Mouse (Mus musculus) adrenal gland, adult 2 months (tissue): ENCODE measurements around the gene Jmjd1c. TPM values are rescaled to one million over a fixed set of nuclear protein-coding genes. Genes with fewer than 3 reads are reported as not detected.

Experiments used
- DNase-seq: peaks from one replicate; pipeline ENCODE4 v3.0.0; 2021
- polyA plus RNA-seq: library from polyadenylated mRNA; depleted of rRNA; stranded (reverse); fragments of >200 nt; gene quantifications from 2 replicates; pipeline ENCODE4 v1.2.3, GENCODE M21; 2012
- total RNA-seq, 2 experiments: library from RNA; stranded (reverse); gene quantifications; 2 replicates each; pipeline ENCODE4 v1.2.3; 2021

Jmjd1c gene
- total and polyA plus RNA-seq, 3 experiments = 15.9 to 53.7 (median 45.0) TPM

DNA sequence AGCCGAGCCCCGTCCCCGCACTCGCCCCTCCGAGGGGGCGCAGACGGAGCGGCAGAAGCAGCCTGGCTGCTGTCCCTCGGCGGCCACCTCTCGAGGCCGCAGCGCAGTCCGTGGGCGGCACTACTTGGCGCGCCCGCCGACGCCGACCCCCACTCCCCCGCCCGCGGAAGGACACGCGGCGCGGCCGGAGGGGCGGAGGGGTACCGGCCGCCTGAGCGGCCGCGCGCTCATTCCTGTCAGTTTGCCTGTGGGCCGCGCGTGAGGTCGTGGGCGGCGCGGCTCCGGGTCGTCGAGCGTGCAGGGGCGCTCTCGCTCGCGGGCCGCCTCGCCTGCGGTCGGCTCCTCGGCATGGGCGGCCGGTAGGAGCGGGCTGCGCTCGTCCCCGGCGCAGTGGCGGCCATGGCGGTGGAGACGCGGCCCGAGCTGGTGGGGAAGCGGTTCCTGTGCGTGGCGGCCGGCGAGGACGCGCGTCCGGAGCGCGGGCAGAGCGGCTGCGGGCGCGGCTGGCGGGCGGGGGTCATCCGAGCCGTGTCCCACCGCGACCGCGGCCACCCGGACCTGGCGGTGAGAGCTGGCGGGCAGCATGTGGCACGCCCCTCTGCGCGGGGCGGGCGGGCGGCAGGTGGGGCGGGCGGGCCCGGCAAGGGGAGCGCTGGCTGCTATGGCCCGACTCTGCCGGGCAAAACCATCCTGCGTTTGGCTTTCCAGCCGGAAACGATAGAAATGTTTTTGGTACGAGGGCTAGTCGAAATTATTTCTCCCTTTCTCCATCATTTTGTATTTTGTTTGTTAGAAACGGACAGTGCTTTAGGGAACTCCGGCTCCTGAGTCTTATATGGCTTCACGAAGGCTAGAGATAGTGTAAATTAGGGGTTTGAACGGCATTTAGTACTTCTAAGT lies 31.2 kb downstream of the Jmjd1c start:
- DNase-seq = peak; percentile 76

DNA sequence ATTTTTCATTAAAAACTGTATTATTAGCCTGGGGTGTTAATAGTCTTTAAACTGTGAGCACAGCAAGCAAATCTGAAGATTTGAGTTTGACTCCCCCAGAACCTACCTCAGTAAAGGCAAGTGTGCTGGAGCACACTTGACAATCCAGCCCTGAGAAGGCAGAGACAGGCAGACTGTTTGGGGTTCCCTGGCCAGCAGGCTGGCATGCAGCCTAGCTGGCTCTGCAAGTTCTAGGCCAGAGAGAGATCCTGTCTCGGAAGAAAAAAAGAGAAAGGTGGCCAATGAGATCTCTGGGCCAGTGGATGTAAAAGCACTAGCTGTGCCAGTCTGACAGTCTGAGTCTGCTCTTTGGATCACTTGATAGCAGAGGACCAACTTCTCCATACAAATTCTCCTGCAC lies 33.6 kb downstream of the Jmjd1c start:
- DNase-seq = peak; percentile 26

DNA sequence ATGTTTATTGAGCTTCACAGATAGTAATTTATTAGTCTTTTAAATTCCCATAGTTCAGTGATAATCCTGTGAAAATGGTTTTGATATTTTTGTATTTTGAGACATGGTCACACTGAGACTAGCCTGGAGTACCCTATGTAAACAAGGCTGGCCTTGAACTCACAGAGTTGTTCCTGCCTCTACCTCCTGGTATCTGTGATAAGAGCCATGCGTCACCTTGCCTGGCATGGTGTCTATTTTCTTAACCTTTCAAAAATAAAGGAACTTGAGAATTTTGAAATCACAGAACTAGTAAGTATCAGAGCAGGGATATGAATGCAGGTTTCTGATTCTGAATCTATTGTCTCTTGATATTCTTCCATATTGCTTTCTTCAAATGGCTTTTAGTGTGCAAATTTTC lies 35.8 kb downstream of the Jmjd1c start:
- DNase-seq = peak; percentile 68

DNA sequence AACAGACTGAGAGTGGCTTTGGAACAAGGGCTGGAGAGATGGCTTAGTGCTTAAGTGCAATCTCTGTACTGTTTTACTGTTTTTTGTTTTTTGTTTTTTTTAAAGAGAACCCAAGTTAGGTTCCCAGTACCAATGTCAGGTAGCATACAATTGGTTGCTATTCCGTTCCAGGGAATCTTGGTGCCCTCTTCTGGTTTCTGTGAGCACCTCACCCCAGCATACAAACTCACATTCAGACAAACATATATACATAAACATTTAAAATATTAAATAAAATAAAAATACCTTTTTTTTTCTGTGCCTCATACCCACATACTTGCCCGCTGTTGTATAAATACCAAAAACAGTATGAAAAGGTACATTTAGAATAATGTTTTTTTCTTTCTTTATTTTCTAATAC lies 38.4 kb downstream of the Jmjd1c start:
- no peak for DNase-seq

DNA sequence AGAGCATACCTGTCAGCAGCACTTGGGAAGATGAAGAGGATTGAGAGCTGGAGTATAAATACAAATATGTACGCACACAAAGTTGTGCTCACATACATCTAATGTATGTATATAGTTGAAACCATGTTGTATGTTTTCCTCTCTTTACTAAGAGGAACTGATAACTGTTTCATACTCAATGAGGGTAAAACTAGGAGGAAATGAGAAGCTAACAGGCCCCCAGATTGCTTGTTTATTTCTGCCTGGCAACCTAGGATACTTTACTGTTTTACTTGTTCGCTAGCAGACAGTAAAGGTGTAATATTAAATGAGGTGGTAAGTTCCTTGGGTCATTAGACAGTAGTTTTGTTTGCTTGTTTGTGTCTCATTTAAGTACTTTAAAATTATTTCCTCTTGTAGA lies 41.5 kb downstream of the Jmjd1c start:
- no peak for DNase-seq

DNA sequence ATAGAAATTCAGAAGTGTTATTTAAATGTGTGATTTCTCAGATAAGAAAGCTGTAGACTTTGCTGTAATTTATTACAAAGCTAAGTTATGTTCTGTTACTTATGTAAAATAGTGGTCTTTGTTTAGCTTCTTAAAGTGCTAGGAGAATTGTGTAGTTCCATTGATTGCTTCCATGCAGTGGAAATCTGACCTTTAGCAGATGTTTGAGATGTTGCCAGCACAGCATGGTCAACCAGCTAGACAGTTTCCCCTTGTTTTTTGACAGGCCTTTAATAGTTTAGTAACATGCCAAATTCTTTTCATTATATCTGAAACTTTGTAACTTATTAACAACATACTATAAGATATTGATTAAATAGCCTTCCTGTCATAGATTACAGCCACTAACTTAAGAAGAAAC lies 47.7 kb downstream of the Jmjd1c start:
- no peak for DNase-seq

DNA sequence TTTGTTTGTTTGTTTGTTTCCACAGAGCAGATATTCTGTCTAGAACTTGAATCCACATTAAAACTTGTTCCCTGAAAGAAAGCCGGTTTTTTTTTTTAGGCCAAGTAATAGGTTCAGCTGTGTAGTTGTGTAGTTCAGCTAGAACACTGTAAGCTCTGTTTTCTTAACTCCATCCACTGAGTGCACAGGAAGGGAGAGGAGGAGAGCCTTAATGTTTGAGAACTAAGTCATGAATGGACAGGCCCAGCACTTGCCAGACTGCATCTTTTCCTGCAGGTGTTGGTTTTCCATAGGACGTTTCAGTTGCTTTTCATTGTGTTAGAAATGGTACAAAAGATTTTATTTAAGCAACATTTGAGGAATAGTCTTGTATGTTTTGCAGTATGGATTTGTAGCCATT lies 48.3 kb downstream of the Jmjd1c start:
- DNase-seq = no peak

DNA sequence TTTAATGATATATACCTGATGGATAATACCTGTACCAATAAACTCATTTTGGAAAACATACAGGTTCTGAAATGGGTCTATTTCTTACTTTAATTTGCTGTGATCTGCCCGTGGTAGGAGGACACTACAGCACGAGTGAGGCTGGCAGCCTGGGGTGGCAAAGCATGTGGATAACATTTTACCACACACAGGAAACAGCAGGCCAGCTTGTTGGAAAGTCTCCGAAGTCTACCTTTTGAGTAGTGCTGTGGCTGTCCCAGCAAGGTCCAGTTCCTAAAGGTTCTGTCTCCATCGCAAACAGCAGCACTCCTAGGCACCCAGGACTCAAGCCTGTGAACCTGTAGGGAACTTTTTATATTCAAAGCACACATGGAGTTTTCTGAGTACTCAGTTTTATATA lies 49.7 kb downstream of the Jmjd1c start:
- no peak for DNase-seq

DNA sequence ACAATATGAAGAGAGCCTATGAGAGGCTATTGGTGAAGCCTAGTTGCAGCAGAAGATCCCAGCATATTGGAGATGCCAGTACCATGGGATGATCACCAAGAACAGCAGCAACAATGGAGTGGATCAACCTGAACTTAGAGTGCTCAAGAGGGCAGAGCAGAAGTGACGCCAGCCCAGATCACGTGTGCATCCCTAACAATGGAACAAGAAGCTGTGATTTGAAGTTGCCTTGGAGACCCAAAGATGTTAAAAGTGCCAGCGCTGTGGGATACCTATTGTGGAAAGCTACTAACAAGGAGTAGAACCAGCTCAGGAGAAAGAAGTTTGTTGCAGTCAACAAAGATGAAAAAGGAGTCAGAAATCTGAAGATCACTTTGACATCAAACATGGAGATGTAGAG lies 55.8 kb downstream of the Jmjd1c start:
- no peak for DNase-seq

DNA sequence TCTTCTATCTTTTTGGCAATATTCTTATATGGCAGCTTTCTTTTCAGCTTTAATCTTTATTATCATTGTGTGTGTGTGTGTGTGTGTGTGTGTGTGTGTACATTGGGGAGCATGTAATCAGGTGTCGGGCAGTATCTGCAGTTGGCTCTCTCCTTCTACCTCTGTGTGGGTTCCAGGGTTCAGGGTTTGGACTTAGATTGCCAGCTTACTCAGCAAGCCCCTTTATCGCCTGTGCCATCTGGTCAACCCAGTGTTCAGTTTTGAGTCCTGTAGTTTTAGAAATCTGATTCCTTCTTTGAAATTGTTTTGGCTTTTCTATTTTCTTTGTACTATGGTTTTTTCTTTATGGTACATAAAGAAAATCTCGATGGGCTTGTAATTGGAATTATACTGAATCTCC lies 58.7 kb downstream of the Jmjd1c start:
- DNase-seq = no peak

DNA sequence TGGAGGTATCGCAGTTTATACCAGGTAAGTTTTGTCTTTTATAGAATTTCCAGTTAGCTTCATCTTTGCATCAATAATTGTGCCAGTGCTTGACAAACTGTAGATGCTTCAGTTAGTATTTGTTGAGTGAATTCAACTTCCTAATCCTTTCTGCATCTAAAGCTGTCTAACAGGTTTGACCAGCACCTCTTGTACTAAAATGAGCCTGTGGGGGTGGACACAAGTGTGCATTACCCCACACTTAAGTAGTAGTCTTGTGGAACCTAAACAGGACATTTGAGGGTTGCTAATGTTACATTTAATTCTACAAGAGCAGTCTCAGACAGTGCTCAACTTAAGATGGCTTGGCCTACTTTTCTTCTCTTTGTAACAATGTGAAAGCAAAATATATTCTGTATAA lies 78.1 kb downstream of the Jmjd1c start:
- no peak for DNase-seq

DNA sequence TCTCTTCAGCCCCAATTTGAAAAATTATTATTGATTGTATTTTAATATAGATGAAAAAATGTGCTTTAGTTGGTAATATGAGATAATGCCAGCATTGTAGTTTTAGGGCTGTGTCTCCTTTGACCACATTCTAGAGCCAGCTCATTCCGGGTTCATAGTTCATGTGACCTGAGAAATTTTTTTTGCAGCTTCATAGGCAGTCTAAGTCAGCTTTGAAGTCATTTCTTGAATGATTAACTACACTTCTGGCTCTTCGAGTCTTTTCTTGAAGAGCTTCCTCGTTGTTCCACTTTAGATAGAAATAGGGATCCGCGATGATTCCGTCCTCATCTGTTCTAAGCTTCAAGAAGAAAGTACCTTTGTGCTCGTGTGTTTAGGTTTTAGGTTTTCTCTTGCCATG lies 80.1 kb downstream of the Jmjd1c start:
- DNase-seq = no peak

DNA sequence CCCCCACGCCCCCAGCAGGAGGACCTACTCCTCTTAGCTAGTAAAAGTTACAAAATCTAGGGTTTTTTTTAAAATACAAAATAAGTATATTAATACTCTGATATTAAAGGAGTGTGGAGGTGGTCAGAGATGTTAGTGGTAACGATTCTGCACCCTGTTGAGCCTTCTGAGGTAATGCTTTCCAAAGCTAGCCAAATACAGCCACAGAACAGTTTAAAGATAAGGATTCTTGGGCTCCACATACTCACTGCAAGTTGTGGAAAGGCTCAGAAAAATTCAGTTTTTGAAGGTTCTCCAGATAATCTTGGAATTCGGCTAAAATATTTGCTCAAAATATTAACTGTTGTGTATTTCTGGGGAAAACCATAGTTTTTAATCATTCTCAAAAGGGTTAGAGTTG lies 81.0 kb downstream of the Jmjd1c start:
- no peak for DNase-seq

DNA sequence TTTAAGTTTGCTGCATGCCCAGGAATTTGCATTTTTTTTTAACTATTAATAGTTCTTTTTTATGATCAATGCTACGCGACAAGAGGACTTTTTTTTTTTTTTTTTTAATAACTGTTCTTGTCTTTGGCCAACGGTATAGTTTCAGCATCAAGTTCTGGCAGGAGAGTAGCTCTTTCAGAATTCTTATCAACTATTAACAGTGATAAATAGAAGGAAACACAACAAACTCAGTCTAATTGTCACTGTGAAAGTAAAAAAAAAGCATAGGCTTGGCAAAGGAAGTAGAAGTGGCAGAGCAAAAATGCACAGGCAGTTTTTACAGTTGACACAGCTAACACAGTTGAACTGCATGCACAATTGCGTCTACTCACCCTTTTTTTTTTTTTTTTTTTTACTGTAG lies 81.5 kb downstream of the Jmjd1c start:
- DNase-seq = no peak

DNA sequence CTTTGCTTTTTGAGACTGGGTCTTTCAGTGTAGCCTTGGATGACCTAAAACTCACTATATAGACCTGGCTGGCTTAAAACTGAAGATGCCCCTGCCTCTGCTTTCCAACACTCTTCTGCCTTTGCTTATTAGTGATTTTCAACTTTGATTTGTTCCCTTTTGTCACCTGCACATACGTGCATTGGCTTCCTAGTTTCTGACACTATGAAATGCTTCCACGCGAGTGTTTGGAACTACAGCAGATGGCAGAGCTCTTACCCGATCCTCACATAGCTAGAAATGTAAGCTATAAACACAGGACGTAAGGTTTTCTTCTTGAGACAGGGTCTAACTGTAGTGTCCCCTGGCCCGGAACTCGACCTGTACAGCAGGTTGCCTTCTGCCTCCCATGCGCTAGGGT lies 84.1 kb downstream of the Jmjd1c start:
- DNase-seq = no peak

DNA sequence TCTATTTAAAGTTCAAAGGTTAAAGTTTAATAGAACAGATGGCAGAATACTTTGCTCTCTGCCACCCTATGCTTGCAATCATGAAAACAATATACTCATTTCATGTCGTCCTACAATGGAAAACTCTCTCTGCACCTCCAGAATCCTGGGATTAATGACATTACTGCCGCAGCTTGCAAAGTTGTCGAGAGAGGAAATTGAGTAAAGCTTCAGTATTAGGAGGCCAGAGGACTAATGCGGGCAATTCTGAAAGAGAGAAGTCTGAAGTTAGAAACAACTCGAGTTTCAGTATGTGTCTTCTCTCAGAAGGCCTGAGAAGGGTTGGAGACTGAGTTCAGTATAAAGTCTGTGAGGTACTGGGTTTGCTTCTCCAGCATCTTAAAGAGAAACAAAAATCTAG lies 84.9 kb downstream of the Jmjd1c start:
- DNase-seq = no peak

DNA sequence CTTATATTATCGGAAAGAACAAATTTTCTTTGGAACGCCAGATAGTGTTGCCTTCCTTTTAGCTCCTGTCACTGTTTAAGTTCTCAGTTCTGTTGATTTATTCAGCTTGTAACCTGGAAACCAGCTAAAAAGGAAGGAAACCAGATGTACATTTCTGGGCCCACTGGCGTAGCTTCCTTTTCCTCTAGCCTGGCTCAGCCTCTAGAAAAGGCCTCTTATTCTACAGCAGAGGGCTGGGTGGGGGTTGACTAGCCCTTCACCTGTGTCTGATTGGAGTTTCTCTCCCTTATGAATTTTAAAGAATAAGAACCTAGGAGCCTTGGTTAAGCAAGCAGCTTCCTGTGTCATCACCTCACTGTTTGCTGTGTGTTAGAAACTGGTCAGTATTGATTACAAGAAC lies 86.7 kb downstream of the Jmjd1c start:
- no peak for DNase-seq

DNA sequence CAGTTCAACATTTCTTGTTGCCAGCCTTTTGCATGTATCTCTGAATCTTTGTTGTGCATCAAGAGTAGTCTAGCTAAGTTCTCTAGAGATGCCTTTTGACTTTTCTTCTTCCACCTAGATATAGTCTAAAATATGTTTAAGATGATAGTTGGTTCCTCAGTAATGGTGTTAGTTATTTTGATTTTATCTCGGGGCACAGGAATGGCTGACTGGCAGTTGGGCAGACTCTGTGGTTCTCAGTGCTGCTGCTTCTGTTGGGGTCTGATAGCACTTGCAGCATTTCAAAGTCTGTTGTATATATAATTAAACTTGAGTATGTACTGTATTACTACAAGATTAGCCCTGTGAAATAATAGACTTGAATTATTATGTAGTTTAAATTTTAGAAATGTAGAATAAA lies 87.2 kb downstream of the Jmjd1c start:
- DNase-seq = no peak

DNA sequence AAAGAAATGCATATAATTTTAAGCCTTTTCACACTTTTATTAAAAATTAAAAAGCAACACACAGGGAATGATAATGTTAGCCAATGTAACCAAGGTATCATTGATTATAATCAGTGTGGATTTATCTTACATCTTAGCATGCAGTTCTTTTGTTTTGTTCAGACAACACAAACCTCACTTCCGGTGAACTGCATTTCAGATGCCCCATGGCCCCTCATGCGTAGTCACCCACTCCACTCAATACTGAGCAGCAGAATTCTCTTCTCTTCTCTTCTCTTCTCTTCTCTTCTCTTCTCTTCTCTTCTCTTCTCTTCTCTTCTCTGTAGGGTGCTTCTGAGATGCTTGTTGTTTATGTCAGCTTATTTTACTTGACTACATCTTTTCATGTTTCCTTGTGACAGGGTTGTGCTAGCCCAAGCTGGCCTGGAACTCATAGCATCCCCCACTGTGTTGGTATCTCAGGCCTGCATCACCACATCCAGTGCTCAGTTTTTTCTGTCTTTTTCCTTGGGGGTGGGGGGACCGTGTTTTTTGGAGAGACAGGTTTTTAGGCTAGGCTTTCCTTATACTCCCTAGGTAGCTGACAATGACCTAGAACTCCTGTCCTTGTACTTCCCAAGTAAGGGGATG lies 88.6 kb downstream of the Jmjd1c start:
- no peak for DNase-seq

DNA sequence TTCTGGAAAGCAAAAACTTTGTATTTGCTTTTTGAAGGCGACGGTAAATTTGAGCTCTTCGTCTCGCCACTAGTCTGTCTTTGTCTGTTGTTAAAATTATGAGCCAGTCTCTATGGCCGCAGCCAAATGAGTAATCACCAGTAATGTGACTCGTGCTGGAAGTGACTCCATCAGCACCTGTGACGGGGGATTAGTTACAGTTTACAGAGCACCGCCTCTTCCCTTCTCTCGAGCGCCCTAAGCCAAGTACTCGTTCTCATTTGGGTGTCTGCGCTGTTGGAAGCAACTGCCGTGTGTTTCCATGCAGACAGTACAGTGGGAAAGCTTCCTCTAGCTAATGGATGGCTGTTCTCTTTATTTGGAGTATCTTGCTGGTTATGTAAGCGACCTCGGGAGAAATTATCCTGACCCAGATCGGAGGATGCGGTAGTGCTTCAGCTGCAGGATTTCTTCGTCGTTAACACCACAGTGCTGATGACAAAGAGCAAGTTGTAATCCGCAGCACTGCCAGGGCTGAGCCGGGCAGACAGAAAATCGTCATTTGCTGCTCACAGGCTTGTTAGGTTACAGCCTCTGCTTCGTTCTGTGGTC lies 89.7 kb downstream of the Jmjd1c start:
- DNase-seq = peak; percentile 88

DNA sequence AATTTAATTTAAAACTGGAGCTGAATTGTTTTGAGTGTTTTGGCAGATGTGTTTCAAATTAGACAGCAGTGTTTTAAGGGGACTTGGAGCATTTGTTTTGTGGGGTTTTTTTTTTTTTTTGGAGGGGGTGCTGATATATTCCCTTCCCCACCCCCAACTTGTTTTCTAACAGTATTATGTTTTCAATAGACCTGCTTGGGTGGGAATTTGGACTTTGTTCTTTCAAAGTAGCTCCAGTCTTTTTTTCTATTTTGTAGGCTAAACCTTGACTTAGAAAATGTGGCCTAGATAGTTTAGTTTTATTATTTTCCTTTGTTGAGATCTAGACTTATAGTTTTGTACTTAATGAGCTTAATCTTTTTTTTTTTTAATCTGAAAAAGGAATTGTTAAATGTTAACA lies 90.6 kb downstream of the Jmjd1c start:
- DNase-seq = no peak

DNA sequence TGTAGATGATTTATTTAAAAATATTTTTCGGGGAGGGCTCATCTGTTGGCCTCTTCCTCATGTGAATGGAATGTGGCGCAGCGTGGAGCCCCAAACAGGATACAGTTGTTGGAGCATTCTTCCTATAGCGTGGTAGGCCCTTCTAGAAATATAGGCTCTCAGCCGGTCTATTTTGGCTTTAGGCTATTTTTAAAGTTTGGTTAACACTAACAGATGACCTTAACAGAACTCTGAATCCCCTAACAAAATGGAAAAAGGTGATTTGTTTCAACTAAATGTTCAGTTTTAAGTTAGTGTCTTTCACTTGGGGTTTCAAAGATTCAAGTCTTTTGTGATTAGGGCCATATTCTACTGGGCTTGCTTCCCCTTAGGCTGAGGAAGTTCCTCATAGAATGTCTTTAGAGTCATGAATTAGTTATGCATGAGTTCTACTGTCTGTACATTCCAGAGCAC lies 91.1 kb downstream of the Jmjd1c start:
- DNase-seq = peak; percentile 40

DNA sequence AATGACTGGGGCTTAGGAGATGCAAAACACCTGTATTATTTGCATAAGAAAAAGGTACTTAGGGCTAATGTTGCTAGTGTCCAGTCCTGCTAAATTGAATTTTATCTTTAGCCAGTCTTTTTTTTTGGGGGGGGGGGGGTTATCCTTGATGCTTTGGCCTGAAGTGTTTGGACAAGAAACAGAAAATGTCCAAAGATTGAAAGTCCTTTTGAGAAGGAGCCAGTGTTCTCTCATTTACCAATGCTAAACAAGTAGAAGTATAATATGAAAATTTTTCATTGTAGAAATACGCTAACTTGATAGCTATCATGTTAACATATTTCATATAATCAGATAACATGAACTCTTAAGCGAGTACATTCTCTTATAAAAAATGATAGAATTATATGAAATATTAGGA lies 92.0 kb downstream of the Jmjd1c start:
- no peak for DNase-seq
